8 mouse cellular contexts compared by ENCODE assay signal in genomic region chr7:70287891-70288421, GRCm38 (mm10).
DNase-seq lines count a peak whose midpoint lies in the region; ATAC-seq and TF ChIP-seq lines count a peak whose summit lies in the region.

No protein-coding gene starts in this region.

- peaks cover 67% of the 10 kb centered on the region for H3K27me3 ChIP-seq in lung, embryonic 14.5 days (ENCODE audit: insufficient read depth, low read length)
- peaks cover 75% of the 10 kb centered on the region for H3K27me3 ChIP-seq in forebrain, embryonic 14.5 days (replicated peaks; ENCODE audit: control insufficient read depth, insufficient read depth, low read length)
- H3K27me3 ChIP-seq in neural tube, embryonic 15.5 days (replicated peaks) = peaks cover 89% of the 10 kb centered on the region

- no peaks in the 10 kb centered on the region; the same call in 1 of the 2 replicates for H3K4me1 ChIP-seq in lung, embryonic 14.5 days (ENCODE audit: insufficient read depth)
- peaks cover 5% of the 10 kb centered on the region; the same call in 1 of the 2 replicates for H3K4me1 ChIP-seq in forebrain, embryonic 14.5 days (ENCODE audit: control insufficient read depth, insufficient read depth, low read length)
- H3K4me1 ChIP-seq in neural tube, embryonic 15.5 days = peaks cover 9% of the 10 kb centered on the region

- H3K9ac ChIP-seq in lung, embryonic 14.5 days = no peak overlapping the region; the same call in 1 of the 2 replicates
- H3K9ac ChIP-seq in forebrain, embryonic 14.5 days (ENCODE audit: low read length) = peak overlapping the region; percentile 35; the same call in 1 of the 2 replicates
- no peak overlapping the region for H3K9ac ChIP-seq in neural tube, embryonic 15.5 days (replicated peaks)

- no peaks in the 10 kb centered on the region for H3K9me3 ChIP-seq in lung, embryonic 14.5 days (ENCODE audit: low read depth, low read length)
- no peaks in the 10 kb centered on the region for H3K9me3 ChIP-seq in forebrain, embryonic 14.5 days (replicated peaks; ENCODE audit: control insufficient read depth, low read length)
- no peaks in the 10 kb centered on the region for H3K9me3 ChIP-seq in neural tube, embryonic 15.5 days (replicated peaks)

- intact Hi-C loops in left cerebral cortex, postnatal 10 days (cut with DNase I) = loop anchor here (5.0 kb wide), 2 partner anchors 44 to 121 kb away; no protein-coding TSS in a partner anchor

- DNase-seq in lung, embryonic 14.5 days = peak; percentile 40
- DNase-seq in lung, adult 18-20 months = no peak
- DNase-seq in forebrain, embryonic 14.5 days (ENCODE audit: low spot score) = peak; percentile 17
- DNase-seq in kidney, postnatal 36 days = peak; percentile 48 to 57
- DNase-seq in left cerebral cortex, postnatal 10 days (ENCODE audit: extremely low spot score in 1 of 2, low spot score in 2 of 2) = no peak

- no peak overlapping the region for H3K27ac ChIP-seq in lung, embryonic 14.5 days (ENCODE audit: low read depth)
- H3K27ac ChIP-seq in forebrain, embryonic 14.5 days (ENCODE audit: low read depth, low read length) = no peak overlapping the region; the same call in 1 of the 2 replicates
- no peak overlapping the region for H3K27ac ChIP-seq in neural tube, embryonic 15.5 days (replicated peaks)

- no peak; the same call in 1 of the 2 replicates for ATAC-seq in lung, embryonic 14.5 days (ENCODE audit: insufficient read depth)
- ATAC-seq in forebrain, embryonic 14.5 days = no peak
- no peak for ATAC-seq in neural tube, embryonic 15.5 days (ENCODE audit: low FRiP score)
- no peak for ATAC-seq in cerebellum, adult (ENCODE audit: insufficient number of reproducible peaks, low FRiP score, low TSS enrichment)
- no peak for ATAC-seq in megakaryocyte progenitor cell, adult 5-6 weeks (replicated peaks; ENCODE audit: poor library complexity)

- 1% methylated on average over 29 of the region's 29 CpGs for WGBS in lung, embryonic 14.5 days
- under 1% methylated on average over 29 of the region's 29 CpGs for WGBS in forebrain, embryonic 14.5 days
- 0% methylated on average over 29 of the region's 29 CpGs for WGBS in neural tube, embryonic 15.5 days

- peak overlapping the region; percentile 65 for H3K4me2 ChIP-seq in lung, embryonic 14.5 days
- peak overlapping the region; percentile 34 for H3K4me2 ChIP-seq in forebrain, embryonic 14.5 days (ENCODE audit: low read length)
- H3K4me2 ChIP-seq in neural tube, embryonic 15.5 days = peak overlapping the region; percentile 45

- TF ChIP-seq CTCF in lung, embryonic 14.5 days (IDR thresholded peaks at IDR 0.05; ENCODE audit: low read depth) = no peak

- H3K36me3 ChIP-seq in lung, embryonic 14.5 days (ENCODE audit: insufficient read depth) = no peaks in the 10 kb centered on the region
- no peaks in the 10 kb centered on the region for H3K36me3 ChIP-seq in forebrain, embryonic 14.5 days (ENCODE audit: control insufficient read depth, insufficient read depth, low read length)
- no peaks in the 10 kb centered on the region for H3K36me3 ChIP-seq in neural tube, embryonic 15.5 days

- H3K4me3 ChIP-seq in lung, embryonic 14.5 days (ENCODE audit: low read depth, low read length) = peak overlapping the region; percentile 32
- peak overlapping the region; percentile 6; the same call in 1 of the 2 replicates for H3K4me3 ChIP-seq in forebrain, embryonic 14.5 days (ENCODE audit: low read depth, low read length)
- peak overlapping the region; percentile 19; the same call in 1 of the 2 replicates for H3K4me3 ChIP-seq in neural tube, embryonic 15.5 days (replicated peaks)

Comparison
In these comparisons a context has a peak if more than half of its experiments do, and no peak if none do; other contexts are left out.
1. DNase-seq: peak in lung, embryonic 14.5 days (single experiment), forebrain, embryonic 14.5 days (single experiment) and kidney, postnatal 36 days (2 of 2); none in lung, adult 18-20 months (0 of 2) and left cerebral cortex, postnatal 10 days (0 of 2).
2. Peak in every context shown above with its lines, with median percentiles within 50 percentile points of each other: H3K4me2 ChIP-seq and H3K4me3 ChIP-seq.